Mouse (Mus musculus) cerebellum, adult (tissue): ENCODE measurements around the gene Stra6l.

Experiments
- ATAC-seq: cut with Nextera tagmentation; 2 replicates; pipeline ENCODE4 v1.9.2; 2017; ENCODE audit warnings: mild to moderate bottlenecking, moderate library complexity, mixed read lengths; ENCODE audit not compliant: insufficient number of reproducible peaks, low FRiP score, low TSS enrichment

Gene Stra6l

GRCm38 (mm10) chr4:45833461-45833860 is 15.0 kb upstream of the Stra6l start:
- no peak for ATAC-seq

DNA sequence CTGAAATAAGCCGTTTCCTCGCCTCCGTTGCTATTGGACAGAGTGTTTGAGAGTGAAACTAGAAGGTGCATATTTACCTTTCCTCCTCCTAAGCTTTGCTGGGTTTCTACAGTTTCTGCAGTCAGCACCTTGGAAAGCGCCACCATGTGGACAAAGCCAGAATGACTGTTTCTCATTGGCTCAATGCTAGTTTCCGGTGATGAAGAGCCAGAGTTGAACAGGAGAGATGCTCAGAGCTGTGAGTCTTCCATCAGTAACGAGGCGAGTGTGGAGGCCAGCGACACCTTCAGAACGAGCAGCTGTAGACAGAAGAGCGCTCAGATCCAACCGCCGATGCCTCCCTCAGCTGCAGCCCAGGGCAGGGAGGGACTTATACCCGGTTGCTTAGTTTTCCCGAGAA is 4.1 kb upstream of the Stra6l start:
- no peak for ATAC-seq

- ATAC-seq, result no peak
These were observed 2.2 kb upstream of the Stra6l start for GRCm38 (mm10) chr4:45846263-45846662.

- ATAC-seq, result no peak
These were observed 327 bp downstream of the Stra6l start for GRCm38 (mm10) chr4:45848825-45849156.

DNA sequence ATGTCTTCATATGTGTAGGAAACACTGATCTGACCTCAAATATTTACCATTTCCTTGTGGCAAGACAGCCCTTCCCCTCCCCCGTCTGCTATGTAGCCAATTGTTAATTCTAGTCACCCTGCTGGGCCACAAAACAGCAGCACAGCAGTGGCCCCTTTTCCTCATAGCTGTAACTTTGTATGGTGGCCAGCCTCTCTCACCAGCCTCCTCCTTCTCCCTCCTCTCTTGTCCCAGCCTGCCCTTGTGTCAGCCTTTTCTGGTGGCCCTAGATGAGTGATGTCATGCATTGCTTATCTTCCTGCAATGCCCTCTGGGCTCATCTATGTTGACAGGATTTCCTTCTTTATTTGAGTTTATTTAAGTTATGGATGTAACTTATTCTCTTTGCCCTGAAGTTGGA is 955 bp downstream of the Stra6l start:
- ATAC-seq, result no peak

DNA sequence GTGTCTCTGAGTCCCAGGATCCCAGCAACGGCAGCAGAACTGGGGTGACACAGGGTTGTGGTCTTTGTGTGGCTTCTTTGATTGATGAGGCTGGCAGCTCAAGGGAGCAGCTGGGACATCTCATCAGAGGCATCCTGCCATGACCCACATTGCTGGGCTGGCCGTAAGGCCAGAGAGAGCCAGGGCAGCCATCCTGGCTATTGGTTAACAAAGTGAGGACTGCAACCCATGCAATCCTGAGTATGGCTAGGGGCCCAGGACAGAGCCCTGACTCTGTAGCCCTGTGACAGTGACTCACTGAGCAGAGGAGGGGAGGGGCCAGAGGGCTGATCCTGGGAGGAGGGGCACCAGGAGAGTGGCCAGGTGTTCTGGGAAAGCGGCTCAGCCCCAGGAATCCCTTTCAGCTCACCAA is 3.2 kb downstream of the Stra6l start:
- no peak for ATAC-seq

DNA sequence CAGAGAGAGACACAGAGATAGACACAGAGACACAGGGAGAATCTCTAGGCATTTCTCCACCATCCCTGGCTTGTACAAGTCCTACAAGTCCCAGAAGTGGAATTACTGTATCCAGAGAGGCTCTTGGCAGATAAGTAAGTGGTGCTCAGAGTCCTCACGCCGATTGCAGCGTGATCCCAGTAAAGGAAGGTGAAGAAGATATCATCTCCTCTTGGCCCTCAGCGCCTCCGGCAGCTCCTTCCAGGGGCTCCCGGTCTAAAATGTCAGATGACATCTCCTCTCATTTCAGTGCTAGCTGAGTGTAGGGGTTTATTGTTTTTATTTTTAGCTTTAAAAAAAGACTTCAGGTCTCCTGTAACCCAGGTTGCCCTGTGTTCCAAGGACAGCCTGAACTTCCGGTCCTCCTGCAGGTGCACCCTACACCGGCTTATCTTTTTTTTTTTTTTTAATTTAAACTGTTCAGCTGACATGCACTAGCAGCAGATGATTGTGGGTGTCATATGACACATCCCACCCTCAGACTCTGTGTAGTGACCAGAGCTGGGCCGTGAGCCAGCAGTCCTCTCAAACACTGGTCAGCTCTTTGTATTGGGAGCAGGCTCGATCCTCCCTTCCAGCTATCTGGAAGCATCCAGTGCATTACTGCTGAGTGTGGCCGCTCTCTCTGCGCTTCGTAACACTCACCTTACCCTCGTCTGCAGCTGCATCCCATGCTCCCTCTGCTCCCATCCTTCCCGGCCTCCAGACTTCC is 5.2 kb downstream of the Stra6l start:
- ATAC-seq, result no peak

GRCm38 (mm10) chr4:45855803-45856424 is 7.5 kb downstream of the Stra6l start:
- peak; percentile 56; the same call in 1 of the 2 replicates for ATAC-seq

DNA sequence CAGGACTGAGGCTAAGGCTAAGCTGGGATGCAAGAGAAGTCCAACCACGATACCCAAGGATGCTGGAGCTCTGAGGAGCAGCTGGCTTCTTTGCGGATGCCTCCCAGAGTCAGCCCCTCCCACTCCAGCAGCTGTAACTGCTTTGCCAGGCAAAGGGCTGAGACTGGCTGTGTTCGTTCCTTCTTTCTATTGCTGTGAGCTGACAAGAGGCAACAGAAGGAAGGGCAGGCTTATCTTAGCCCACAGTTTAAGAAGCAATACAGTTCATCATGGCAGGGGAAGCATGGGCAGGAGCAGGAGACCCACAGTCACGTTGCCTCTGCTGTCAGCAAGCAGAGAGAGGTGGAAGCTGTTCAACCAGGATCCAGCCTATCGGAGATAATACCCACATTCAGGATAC is 12.7 kb downstream of the Stra6l start:
- no peak for ATAC-seq

- no peak for ATAC-seq
These were observed 19.0 kb downstream of the Stra6l start for GRCm38 (mm10) chr4:45867416-45867815.

DNA sequence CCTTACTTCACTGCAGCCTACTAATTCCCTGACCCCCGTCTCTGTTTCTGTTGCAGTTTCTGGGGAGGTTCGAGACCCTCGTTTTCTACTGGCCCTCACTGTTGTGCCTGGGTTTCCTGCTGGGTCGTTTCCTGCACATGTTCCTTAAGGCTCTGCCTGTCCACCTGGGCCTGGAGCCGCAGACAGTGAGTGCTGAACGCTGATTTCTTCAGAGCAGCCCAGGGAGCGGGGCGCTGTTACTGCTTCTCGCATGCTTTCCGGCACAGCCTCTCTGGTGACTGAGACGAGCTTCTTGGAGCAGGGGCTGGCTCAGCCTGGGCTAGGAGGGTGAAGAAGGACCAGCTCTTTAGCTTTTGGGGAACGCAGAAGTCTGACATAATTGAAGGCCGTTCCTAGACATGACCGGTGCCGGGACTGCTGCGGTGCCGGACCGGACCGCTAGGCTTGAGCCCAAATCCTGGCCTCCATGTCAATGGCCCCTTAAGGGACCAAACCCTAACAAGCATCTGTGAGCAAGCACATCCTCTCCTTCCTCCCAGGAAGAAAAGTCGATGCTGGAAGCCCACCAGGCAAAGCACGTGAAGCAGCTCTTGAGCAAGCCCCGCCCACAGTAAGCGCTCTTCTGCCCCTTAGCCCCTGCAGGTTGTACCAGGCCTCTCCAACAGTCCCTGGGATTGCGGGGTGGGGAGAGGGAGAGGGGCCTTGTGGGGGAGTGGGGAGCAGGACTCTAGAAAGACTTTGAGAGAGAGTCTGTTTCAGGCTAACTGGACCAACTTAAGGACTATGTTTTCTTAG is 20.8 kb downstream of the Stra6l start:
- no peak for ATAC-seq

GRCm38 (mm10) chr4:45872147-45872546 is 23.7 kb downstream of the Stra6l start:
- ATAC-seq, result no peak

DNA sequence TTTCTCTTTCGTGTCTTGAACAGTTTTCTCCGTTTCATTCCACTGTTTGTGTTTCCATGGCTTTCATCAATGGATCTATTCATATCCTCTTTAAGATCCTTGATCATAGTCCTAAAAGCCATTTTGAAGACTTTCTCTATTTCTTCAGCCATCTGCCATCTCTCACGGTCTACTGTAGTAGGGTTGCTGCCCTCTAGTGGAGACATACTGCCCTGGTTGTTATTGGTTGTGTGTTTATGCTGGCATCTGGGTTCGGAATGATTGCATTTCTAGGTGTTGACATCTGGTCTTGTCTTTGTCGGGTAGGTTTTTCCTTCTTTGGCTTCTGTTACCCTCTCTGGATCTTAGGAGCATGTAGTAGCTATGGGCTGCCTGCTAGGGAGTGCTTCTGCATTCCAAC is 30.5 kb downstream of the Stra6l start:
- no peak for ATAC-seq

DNA sequence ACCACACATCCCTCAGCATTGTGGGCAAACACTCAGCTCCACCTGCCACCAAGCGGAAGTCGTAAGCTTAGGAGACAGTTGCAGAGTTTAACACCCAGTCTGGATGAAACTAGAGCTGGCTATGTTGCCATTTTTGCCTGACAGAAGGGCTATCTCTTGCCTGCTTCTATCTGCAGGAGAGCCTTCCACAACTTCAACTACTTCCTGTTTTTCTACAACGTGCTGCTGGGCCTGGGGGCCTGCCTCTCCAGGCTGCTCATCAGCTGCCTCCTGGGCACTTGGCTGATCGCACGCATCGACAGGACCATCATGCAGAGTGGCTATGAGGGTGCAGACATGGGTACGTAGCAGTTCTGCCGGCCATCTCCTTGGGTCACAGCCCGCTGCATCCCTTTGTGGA is 34.1 kb downstream of the Stra6l start:
- ATAC-seq, result no peak

DNA sequence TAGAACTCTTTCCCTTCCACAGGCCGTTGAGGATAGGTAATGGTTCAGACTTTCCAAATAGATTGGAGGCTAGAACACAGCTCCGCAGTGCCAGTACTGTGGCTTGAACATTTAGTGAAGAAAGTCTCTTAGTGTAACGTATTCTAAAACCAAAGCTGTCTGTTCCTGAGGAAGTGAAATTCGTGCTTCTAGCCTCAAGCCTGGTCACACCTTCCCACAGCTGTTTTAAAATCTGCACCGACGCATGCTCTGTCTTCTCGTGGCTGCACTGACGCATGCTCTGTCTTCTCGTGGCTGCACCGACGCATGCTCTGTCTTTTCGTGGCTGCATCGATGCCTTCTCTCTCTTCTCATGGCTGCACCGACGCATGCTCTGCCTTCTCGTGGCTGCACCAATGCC is 34.8 kb downstream of the Stra6l start:
- no peak for ATAC-seq

GRCm38 (mm10) chr4:45889487-45889886 is 41.0 kb downstream of the Stra6l start:
- ATAC-seq, result no peak

DNA sequence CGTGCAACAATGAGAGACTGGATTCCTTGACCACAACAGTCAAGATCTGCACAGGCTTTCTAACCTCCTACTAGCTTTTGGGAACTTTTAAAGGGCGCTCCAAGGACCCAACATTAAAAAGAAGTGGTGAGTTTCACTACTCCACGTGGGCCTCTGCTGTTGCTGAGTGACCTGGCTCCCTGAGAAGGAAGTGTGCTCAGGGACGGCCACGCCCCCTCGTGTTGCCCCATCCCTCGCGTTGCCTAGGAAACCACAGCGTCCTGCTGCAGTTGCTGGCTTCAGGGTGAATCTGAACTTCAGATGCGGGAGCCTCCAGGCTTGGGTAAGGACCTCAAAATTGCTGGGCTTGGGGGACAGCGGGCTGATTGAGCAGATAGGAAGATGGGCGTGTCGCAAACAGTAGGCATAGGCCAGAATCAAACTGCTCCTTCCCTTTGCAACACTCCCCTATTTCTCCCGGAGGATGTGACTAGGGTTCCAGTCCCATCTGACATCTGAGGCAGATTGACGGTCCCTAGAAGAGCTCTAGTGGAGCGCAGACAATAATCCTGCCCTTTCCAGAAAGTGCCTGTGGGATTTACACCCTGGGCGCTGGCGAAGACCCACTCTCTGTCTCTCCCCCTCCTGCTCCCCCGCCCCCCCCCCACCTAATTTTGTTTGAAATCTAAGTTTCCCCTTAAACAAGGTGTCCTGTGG is 41.8 kb downstream of the Stra6l start, which contains the start of gene Ccdc180:
Ccdc180 (plus strand) TSS at position 238 of the 696 bp plus-strand sequence.
- ATAC-seq, result no peak

GRCm38 (mm10) chr4:45896425-45897081 is 48.1 kb downstream of the Stra6l start:
- no peak for ATAC-seq

GRCm38 (mm10) chr4:45898413-45898812 is 49.9 kb downstream of the Stra6l start:
- no peak for ATAC-seq

DNA sequence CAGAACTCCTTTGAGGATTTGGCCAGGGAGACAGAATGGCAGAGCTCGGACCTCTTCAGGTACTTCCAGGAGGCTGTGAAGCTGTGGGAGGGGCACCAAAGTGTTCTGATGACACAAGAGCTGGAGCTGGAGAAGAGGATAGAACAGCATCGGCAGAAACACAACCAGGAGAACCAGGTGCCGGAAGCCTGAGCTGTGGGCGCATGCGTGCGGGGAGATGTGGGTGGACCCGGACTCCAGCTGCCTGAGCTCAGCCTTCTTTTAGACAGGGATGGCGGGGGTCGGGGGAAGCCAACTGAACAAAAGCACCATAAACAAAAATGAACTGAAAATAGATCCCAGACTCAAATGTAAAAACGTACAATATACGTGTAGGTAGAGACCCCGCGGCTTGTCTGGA is 60.8 kb downstream of the Stra6l start:
- no peak for ATAC-seq
